Mouse (Mus musculus): ENCODE results near the gene Adm.
"Not testable (repeated sequence)": the region's sequence is repeated elsewhere in the genome, so short reads cannot be mapped to it uniquely, and the experiment has no call there.

Adm gene

DNA sequence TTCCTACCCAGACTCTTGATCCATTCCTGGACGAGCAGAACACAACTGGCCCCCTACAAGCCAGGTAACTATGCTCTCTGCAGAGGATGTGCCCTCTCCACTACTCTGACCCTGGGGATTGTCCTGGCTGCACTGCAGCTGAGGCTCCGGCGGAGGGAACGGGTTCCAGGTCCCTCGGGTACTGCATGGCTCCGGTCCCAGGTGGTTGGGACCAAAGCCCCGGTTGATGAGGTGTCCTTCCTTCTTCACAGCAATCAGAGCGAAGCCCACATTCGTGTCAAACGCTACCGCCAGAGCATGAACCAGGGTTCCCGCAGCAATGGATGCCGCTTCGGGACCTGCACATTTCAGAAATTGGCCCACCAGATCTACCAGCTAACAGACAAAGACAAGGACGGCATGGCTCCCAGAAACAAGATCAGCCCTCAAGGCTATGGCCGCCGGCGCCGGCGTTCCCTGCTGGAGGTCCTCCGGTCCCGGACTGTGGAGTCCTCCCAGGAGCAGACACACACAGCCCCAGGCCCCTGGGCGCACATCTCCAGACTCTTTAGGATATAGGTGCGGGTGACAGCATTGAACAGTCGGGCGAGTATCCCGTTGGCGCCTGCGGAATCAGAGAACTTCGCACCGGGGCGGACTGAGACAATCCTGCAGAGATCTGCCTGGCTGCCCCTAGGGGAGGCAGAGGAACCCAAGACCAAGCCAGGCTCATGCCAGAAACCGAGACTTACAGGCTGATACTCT is 1.3 kb downstream of the Adm start:
- peak; percentile 59 for DNase-seq (ENCODE audit: low read depth, low spot score)

DNA sequence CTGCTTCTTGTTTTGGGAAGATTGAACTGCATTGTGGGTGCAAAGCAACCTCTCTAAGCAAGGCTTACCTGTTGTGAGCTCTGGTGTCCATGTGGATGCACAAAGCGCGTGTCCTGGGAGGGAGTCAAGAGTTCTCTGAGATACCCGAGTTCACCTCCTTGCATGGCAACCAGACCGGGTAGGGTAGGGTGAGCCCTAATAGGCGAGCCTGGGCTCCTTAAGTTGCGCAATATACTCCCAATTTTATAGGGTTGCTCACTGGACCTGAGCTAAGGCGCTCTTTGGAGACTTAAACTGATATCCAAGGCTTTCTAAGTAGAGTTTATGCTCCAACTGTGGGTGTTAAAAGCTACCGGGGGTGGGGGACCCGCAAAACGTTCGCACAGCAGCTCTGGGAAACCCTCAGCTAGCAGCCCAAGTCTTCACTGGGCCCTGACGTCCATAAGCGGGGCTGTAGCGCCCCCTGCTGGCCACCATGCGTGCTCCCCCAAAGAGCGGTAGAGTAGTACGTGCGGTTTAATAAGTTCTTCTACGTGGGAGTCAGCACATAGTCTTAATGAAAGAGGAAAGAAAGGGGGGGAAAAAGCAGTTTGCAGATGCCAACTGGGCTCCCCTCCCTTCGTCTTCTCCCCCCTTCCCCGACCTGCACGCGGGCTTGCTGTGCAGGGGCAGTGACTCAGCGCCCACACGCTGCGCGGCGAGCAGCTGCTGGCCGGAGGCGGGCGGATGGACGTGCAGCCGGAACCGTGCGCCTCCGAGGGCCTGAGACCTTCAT is 2.6 kb downstream of the Adm start:
- peak; percentile 86 for DNase-seq (ENCODE audit: low read depth, low spot score)

DNA sequence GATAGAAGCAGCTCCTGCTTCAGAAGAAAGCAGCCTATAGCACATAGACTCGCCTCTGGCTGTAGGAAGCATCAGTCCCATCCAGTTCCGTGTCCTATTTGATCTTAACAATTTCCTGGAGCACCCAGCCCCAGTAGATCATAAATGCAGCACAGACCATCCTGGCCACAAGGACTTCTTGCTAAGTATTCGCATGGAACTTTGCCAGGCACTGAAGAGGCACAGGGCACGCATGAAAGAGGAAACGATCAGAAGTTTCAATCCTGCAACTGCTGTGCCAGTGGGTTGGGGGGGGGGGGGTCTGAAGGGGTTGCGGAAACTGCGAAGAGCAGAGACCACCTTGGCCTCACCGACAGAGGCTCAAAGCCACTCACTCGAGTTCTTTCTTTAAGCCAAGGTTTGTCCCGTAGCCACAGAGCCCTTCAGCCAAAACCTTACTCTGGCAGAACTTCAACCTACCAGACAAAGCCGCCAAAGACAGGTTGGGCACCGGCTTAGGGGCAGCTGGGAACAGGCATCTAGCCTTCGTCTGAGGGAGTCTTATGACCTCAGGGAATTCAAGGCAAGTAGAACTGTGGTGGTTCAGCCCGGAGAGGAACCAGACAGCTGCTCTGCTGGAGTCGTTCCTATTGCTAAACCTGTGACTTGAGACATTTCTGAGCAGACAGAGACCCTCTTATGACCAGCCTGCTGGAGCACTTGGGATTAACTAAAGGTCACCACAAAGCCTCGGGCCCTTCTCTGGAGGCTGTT is 3.9 kb downstream of the Adm start:
- no peak for DNase-seq (ENCODE audit: low read depth, low spot score)

GRCm38 (mm10) chr7:110635929-110636328 is 8.5 kb downstream of the Adm start:
- DNase-seq (ENCODE audit: low read depth, low spot score) = no peak

DNA sequence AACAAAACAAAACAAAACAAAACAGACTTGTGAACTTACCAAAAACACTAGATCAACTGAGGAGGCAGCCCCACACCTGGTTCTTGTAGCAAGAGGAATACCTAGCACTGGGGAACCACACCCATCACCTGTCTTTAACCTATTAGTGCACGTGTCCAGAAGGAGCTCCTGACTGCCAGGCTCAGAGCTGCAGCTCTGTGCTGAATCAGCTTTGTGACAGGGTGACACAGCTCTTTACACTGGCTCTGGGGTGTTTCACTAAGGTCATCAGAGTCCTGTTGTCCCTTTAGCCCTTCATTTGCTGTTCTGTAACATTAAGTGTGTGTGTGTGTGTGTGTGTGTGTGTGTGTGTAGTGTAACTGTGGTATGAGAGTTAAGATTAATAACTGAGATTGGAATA is 9.1 kb downstream of the Adm start:
- no peak for DNase-seq (ENCODE audit: low read depth, low spot score)

- no peak for DNase-seq (ENCODE audit: low read depth, low spot score)
Measured at GRCm38 (mm10) chr7:110638305-110639110, 11.0 kb downstream of the Adm start.

- DNase-seq (ENCODE audit: low read depth, low spot score) = no peak
Measured at GRCm38 (mm10) chr7:110639291-110639915, 11.9 kb downstream of the Adm start.

GRCm38 (mm10) chr7:110639958-110640357 is 12.5 kb downstream of the Adm start:
- DNase-seq (ENCODE audit: low read depth, low spot score) = not testable (repeated sequence)

DNA sequence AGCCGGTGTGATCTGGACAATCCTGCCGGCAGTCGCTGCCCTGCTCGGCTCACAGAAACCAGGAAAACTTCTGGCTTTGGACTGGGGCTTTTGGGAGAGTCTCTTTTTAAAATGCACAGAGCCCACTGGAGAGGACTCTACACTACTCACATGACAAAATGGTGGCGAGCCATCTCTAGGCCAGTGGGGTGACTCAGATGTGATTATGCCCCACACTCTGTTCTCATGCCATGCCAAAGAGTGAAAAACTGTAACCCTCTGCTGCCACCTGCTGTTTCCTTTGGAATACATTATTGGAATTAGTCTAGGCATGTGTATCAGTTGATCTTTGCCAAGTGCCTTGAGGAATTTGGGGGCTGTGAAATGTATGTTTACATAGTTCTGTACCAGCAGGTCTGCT is 17.9 kb downstream of the Adm start:
- DNase-seq (ENCODE audit: low read depth, low spot score) = peak; percentile 76

- no peak for DNase-seq (ENCODE audit: low read depth, low spot score)
Measured at GRCm38 (mm10) chr7:110645859-110646258, 18.4 kb downstream of the Adm start.

DNA sequence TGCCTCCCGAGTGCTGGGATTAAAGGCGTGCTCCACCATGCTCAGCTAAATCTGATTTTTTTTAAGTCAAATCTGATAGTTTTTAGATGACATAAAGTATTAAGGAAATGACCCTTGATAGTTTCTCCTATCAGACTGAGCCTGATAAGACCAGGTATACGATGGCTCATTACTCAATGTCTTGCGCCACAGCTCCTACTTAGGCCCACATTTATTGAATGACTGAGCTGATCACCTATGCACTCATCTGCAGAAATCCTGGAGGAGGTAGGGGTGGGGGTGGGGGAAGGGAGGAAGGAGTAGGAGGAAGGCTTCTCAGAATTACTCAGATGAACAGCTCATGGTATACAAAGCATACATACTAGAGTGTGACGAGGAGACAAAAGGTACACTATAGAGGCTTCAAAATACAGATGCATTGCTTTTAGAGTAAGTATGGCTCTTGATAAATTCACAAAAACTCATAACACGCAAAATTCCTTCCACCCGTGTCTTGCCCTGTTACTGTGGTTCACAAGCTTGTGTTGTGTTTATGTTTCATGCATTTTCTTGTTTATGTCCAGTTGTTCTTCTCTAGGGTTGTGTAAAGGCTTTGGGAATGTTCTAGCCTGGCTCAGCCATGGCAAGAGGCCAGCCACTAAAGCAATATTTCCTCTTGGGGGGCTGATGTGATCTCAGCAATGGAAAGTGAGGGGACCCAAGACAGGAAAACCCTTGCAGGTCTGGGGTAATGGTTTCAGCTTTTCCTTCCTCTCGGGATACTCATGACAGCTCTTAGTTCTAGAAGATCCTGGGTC is 19.3 kb downstream of the Adm start:
- DNase-seq (ENCODE audit: low read depth, low spot score) = no peak

- DNase-seq (ENCODE audit: low read depth, low spot score) = no peak
Measured at GRCm38 (mm10) chr7:110647559-110648454, 20.3 kb downstream of the Adm start.

GRCm38 (mm10) chr7:110648455-110649085 is 21.1 kb downstream of the Adm start:
- no peak for DNase-seq (ENCODE audit: low read depth, low spot score)

DNA sequence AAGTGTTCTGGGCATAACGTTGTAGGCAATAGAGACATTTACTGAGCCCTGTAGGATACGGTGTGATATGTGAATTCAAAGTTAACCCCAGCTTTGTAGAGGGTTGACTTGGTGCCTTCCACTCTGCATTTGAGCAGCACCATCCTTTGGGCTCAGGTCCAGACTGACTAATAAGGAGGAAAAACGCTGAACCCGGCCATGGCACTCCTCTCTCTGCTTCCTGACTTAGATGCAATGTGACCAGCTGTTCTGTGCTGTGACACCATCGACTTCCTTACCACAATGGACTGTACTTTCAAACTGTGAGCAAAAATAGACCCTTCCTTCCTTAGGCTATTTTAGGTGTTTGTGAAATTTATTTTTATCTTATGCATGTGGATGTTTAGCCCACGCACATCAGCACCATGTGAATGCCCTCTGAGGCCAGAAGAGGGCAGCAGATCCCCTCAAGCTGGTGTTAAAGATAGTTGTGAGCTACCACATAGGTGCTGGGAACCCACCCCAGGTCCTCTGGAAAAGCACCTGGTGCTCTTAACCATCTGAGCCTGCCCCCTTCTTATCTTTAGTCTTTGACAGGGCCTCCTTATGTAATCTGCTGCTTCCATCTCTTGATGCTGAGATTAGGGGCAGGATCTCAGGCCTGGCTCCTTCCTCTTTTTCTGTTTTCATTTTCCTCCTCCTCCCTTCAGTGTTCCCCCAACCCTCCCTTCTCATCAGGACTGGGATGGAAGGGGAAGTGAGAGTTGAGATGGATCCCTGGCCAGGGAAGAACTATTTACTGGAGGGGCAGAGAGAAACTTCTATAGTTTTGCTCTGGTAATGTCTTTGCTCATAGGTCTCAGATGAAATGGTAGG is 21.9 kb downstream of the Adm start:
- no peak for DNase-seq (ENCODE audit: low read depth, low spot score)

- no peak for DNase-seq (ENCODE audit: low read depth, low spot score)
Measured at GRCm38 (mm10) chr7:110650491-110650890, 23.0 kb downstream of the Adm start.

DNA sequence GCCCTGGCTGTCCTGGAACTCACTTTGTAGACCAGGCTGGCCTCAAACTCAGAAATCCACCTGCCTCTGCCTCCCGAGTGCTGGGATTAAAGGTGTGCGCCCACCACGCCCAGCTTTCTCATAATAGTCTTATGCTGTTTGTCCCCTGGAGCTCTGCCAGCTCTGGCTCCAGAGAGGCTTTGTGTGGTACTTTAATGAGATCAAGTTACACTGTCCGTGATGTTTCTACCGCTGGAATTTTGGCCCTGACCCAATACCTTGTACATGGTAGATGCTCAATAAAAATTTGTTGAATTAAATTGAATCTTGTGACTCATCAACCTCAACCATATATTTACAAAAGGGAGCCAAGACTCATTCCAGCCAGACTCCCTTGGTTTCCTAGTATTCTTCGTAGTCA is 23.6 kb downstream of the Adm start:
- DNase-seq (ENCODE audit: low read depth, low spot score) = no peak

DNA sequence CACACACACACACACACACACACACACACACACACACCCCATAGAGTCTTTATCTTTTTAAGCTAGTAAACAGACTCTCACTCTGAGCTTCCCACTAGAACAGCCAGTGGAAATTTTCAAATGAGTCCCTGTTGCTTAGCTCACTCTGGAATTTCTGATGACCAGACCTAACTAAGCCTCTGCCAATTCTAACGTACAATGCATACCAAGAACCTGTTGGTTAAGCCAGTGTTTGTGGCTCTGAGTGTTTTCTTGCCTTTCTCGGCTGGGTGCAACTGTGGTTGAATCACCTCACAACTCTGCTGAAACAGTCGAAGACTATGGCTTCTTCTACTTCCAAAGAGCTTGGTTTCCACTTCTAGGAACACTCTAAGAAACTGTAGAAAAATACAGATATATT is 27.8 kb downstream of the Adm start:
- no peak for DNase-seq (ENCODE audit: low read depth, low spot score)

DNA sequence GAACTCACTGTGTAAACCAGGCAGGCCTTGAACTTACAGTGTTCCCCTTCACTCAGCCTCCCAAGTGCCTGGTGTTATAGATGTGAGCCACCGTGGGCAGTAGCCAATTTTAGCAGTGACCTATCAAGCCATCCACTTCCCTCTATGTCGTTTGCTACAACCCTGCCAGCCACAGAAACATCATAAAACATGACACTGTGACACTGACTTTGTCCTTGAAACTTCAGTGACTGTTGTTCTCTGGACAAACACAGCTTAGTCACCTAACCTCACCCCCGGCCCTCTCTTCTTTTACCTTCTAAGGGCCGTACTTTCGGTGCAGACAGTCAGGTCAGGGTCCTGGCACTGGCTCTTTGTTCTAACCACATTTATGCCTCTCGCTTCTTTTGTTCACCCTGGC is 28.5 kb downstream of the Adm start:
- no peak for DNase-seq (ENCODE audit: low read depth, low spot score)

All from R1 (cell line).